Mouse (Mus musculus) testis, adult 2 months (tissue): ENCODE results near the gene Rps26.

Source experiments
- CTCF ChIP-seq: fragments of 200-500 bp; IDR thresholded peaks from 2 replicates; pipeline ENCODE4 v1.5.1; 2012; ENCODE audit warnings: low read depth, mild to moderate bottlenecking, inconsistent platforms, low read length, moderate library complexity; ENCODE audit not compliant: control insufficient read depth, insufficient read depth, insufficient replicate concordance
- POLR2A ChIP-seq: fragments of 200-500 bp; IDR thresholded peaks from 2 replicates; pipeline ENCODE4 v1.6.1; 2012; ENCODE audit warnings: low read depth, mild to moderate bottlenecking, inconsistent platforms, low read length, moderate library complexity; ENCODE audit not compliant: control insufficient read depth

- TF ChIP-seq POLR2A (no peak), CTCF (no peak)
Observed at GRCm38 (mm10) chr10:128674469-128675008, 48.0 kb upstream of the Rps26 start.
